7 mouse cellular contexts compared by ENCODE assay signal in genomic region chr1:72535725-72536571, GRCm38 (mm10). TPM values are rescaled to one million over a fixed set of nuclear protein-coding genes. Genes with fewer than 3 reads are reported as not detected.
DNase-seq lines count a peak whose midpoint lies in the region; ATAC-seq and TF ChIP-seq lines count a peak whose summit lies in the region.

No protein-coding gene starts in this region.

- peak overlapping the region; percentile 37 for H3K4me3 ChIP-seq in lung, embryonic 16.5 days (ENCODE audit: low read length)
- H3K4me3 ChIP-seq in lung, adult 2 months (replicated peaks; ENCODE audit: extremely low read depth, low read depth, low read length), result no peak overlapping the region
- H3K4me3 ChIP-seq in hindbrain, embryonic 14.5 days (replicated peaks; ENCODE audit: low read length), result peak overlapping the region; percentile 63
- peak overlapping the region; percentile 30 for H3K4me3 ChIP-seq in limb, embryonic 15.5 days
- peak overlapping the region; percentile 27 for H3K4me3 ChIP-seq in stomach, embryonic 15.5 days (replicated peaks)

- H3K9me3 ChIP-seq in lung, embryonic 16.5 days (ENCODE audit: control insufficient read depth, low read length), result no peaks in the 10 kb centered on the region
- no peaks in the 10 kb centered on the region for H3K9me3 ChIP-seq in hindbrain, embryonic 14.5 days (ENCODE audit: control insufficient read depth, low read length)
- H3K9me3 ChIP-seq in limb, embryonic 15.5 days, result no peaks in the 10 kb centered on the region
- no peaks in the 10 kb centered on the region for H3K9me3 ChIP-seq in stomach, embryonic 15.5 days

- H3K27me3 ChIP-seq in lung, embryonic 16.5 days (ENCODE audit: control insufficient read depth, insufficient read depth, low read depth, low read length), result peaks cover 20% of the 10 kb centered on the region
- H3K27me3 ChIP-seq in hindbrain, embryonic 14.5 days (ENCODE audit: control insufficient read depth, insufficient read depth, low read length), result no peaks in the 10 kb centered on the region
- H3K27me3 ChIP-seq in limb, embryonic 15.5 days, result peaks cover 31% of the 10 kb centered on the region
- H3K27me3 ChIP-seq in stomach, embryonic 15.5 days (replicated peaks), result peaks cover 32% of the 10 kb centered on the region

- no peak overlapping the region for H3K9ac ChIP-seq in lung, embryonic 16.5 days (ENCODE audit: low read length)
- peak overlapping the region; percentile 80 for H3K9ac ChIP-seq in hindbrain, embryonic 14.5 days
- no peak overlapping the region for H3K9ac ChIP-seq in limb, embryonic 15.5 days
- H3K9ac ChIP-seq in stomach, embryonic 15.5 days, result no peak overlapping the region

- 2% methylated on average over 35 of the region's 36 CpGs for WGBS in lung, embryonic 16.5 days
- WGBS in lung, adult 2 months, result 3% methylated on average over 34 of the region's 36 CpGs
- WGBS in hindbrain, embryonic 14.5 days, result 2% methylated on average over 35 of the region's 36 CpGs
- WGBS in limb, embryonic 15.5 days, result 1% methylated on average over 35 of the region's 36 CpGs
- 3% methylated on average over 25 of the region's 36 CpGs for WGBS in stomach, embryonic 15.5 days

- no peaks in the 10 kb centered on the region for H3K36me3 ChIP-seq in lung, embryonic 16.5 days (ENCODE audit: control insufficient read depth, insufficient read depth, low read length)
- H3K36me3 ChIP-seq in hindbrain, embryonic 14.5 days (replicated peaks; ENCODE audit: control insufficient read depth, insufficient read depth), result no peaks in the 10 kb centered on the region
- no peaks in the 10 kb centered on the region for H3K36me3 ChIP-seq in limb, embryonic 15.5 days
- H3K36me3 ChIP-seq in stomach, embryonic 15.5 days, result no peaks in the 10 kb centered on the region

- TF ChIP-seq CTCF in lung, adult 2 months (IDR thresholded peaks at IDR 0.05; ENCODE audit: insufficient read depth, low read length), result no peak

- peak overlapping the region; percentile 56 for H3K4me2 ChIP-seq in lung, embryonic 16.5 days (ENCODE audit: low read depth, low read length)
- peak overlapping the region; percentile 73 for H3K4me2 ChIP-seq in hindbrain, embryonic 14.5 days (replicated peaks)
- H3K4me2 ChIP-seq in limb, embryonic 15.5 days, result peak overlapping the region; percentile 51
- H3K4me2 ChIP-seq in stomach, embryonic 15.5 days, result peak overlapping the region; percentile 61

- H3K27ac ChIP-seq in lung, embryonic 16.5 days (ENCODE audit: low read length), result no peak overlapping the region
- peak overlapping the region; percentile 85 for H3K27ac ChIP-seq in hindbrain, embryonic 14.5 days
- H3K27ac ChIP-seq in limb, embryonic 15.5 days, result no peak overlapping the region
- no peak overlapping the region for H3K27ac ChIP-seq in stomach, embryonic 15.5 days

- peaks cover 9% of the 10 kb centered on the region for H3K4me1 ChIP-seq in lung, embryonic 16.5 days (replicated peaks; ENCODE audit: control insufficient read depth, insufficient read depth, low read length)
- no peaks in the 10 kb centered on the region for H3K4me1 ChIP-seq in lung, adult 2 months (ENCODE audit: control insufficient read depth, insufficient read depth, low read length)
- peaks cover 39% of the 10 kb centered on the region for H3K4me1 ChIP-seq in hindbrain, embryonic 14.5 days (replicated peaks; ENCODE audit: control insufficient read depth, insufficient read depth, low read length)
- peaks cover 15% of the 10 kb centered on the region for H3K4me1 ChIP-seq in limb, embryonic 15.5 days
- H3K4me1 ChIP-seq in stomach, embryonic 15.5 days, result peaks cover 6% of the 10 kb centered on the region; the same call in 1 of the 2 replicates

- no peak for DNase-seq in lung, adult 2 months
- peak; percentile 58 for DNase-seq in embryo, embryonic 10 days (ENCODE audit: low spot score)
- DNase-seq in hindbrain, embryonic 14.5 days (ENCODE audit: low spot score), result peak; percentile 35
- no peak for DNase-seq in spleen, adult 18-20 months

- ATAC-seq in lung, embryonic 16.5 days (ENCODE audit: low read depth), result peak; percentile 12; the same call in 1 of the 2 replicates
- peak; percentile 63 for ATAC-seq in hindbrain, embryonic 14.5 days (ENCODE audit: low FRiP score)
- ATAC-seq in limb, embryonic 15.5 days (ENCODE audit: insufficient number of reproducible peaks, low FRiP score, low TSS enrichment, low read depth), result no peak
- ATAC-seq in stomach, embryonic 15.5 days (ENCODE audit: insufficient read depth, low FRiP score, low read depth), result peak; percentile 44; the same call in 1 of the 2 replicates

- TF ChIP-seq POLR2A in lung, adult 2 months (IDR thresholded peaks at IDR 0.05; ENCODE audit: borderline replicate concordance, extremely low read depth, low read depth, low read length), result no peak

RNA-seq across cellular contexts. Expression of gene March4, which starts 0.8 kb away (rescaled TPM):
- 0.03 and 0.10 TPM in 2 replicates for polyA plus RNA-seq in lung, embryonic 16.5 days (2015; fragmentation: Nextera tagmentation; extraction: Ambion mirVana)
- 1.1 and 1.4 TPM in 2 replicates for polyA plus RNA-seq in lung, adult 2 months (2012; rRNA removed)
- 10.2 and 11.1 TPM in 2 replicates for polyA plus RNA-seq in hindbrain, embryonic 14.5 days (2014; fragmentation: Nextera tagmentation; extraction: Ambion mirVana)
- polyA plus RNA-seq in limb, embryonic 15.5 days (2015; fragmentation: Nextera tagmentation; extraction: Ambion mirVana), result not detected in 2 replicates
- polyA plus RNA-seq in stomach, embryonic 15.5 days (2015; fragmentation: Nextera tagmentation; extraction: Ambion mirVana), result 0.18 and 0.21 TPM in 2 replicates

RNA-seq across cellular contexts. Expression of gene Smarcal1, which starts 47.1 kb away (rescaled TPM):
- 25.9 and 27.4 TPM in 2 replicates for polyA plus RNA-seq in lung, embryonic 16.5 days (2015; fragmentation: Nextera tagmentation; extraction: Ambion mirVana)
- 25.3 and 29.5 TPM in 2 replicates for polyA plus RNA-seq in lung, adult 2 months (2012; rRNA removed)
- 27.2 and 35.2 TPM in 2 replicates for polyA plus RNA-seq in hindbrain, embryonic 14.5 days (2014; fragmentation: Nextera tagmentation; extraction: Ambion mirVana)
- polyA plus RNA-seq in limb, embryonic 15.5 days (2015; fragmentation: Nextera tagmentation; extraction: Ambion mirVana), result 21.6 and 23.8 TPM in 2 replicates
- 18.2 and 20.8 TPM in 2 replicates for polyA plus RNA-seq in stomach, embryonic 15.5 days (2015; fragmentation: Nextera tagmentation; extraction: Ambion mirVana)

Comparison
In these comparisons a context has a peak if more than half of its experiments do, and no peak if none do; other contexts are left out.
1. DNase-seq: peak in embryo, embryonic 10 days (single experiment) and hindbrain, embryonic 14.5 days (single experiment); none in lung, adult 2 months (single experiment) and spleen, adult 18-20 months (0 of 2).
2. Peak in every context shown above with its lines, with median percentiles within 50 percentile points of each other: H3K4me2 ChIP-seq.